Mouse (Mus musculus): ENCODE measurements at regions not wholly inside any gene's neighbourhood (a gene's known extent, or its start where the extent isn't known, plus 50 kb on each side); places are given as distances from the start of the nearest gene placed in this dataset.

- Histone ChIP-seq H3K4me1 (replicated peaks) (peaks cover 19% of the 10 kb centered on the region), H3K9me3 (no peaks in the 10 kb centered on the region), H3K36me3 (no peaks in the 10 kb centered on the region), H3K4me2 (no peak overlapping the region), H3K27ac (no peak overlapping the region), H3K9ac (replicated peaks) (no peak overlapping the region), H3K4me3 (replicated peaks) (no peak overlapping the region), H3K27me3 (peaks cover 15% of the 10 kb centered on the region; the same call in 1 of the 2 replicates)
- no peak for ATAC-seq (ENCODE audit: insufficient number of reproducible peaks, insufficient read depth, low FRiP score, low TSS enrichment, low read depth)
- WGBS: 78% methylated on average over 3 of the region's 3 CpGs
Observed at GRCm38 (mm10) chr1:184436387-184436786, 296.0 kb downstream of the Hlx start.

GRCm38 (mm10) chr1:184428612-184429011 is 303.8 kb downstream of the Hlx start:
- no peaks in the 10 kb centered on the region for H3K9me3 ChIP-seq
- H3K9ac ChIP-seq (replicated peaks): no peak overlapping the region
- H3K27ac ChIP-seq: no peak overlapping the region
- no peaks in the 10 kb centered on the region for H3K4me1 ChIP-seq (replicated peaks)
- no peak overlapping the region for H3K4me3 ChIP-seq (replicated peaks)
- no peak overlapping the region for H3K4me2 ChIP-seq
- H3K27me3 ChIP-seq: peaks cover 14% of the 10 kb centered on the region
- no peak for ATAC-seq (ENCODE audit: insufficient number of reproducible peaks, insufficient read depth, low FRiP score, low TSS enrichment, low read depth)
- 45% methylated on average over 8 of the region's 8 CpGs for WGBS
- H3K36me3 ChIP-seq: no peaks in the 10 kb centered on the region

- 82% methylated on average over 3 of the region's 3 CpGs for WGBS
- H3K4me2 ChIP-seq: no peak overlapping the region
- H3K36me3 ChIP-seq: no peaks in the 10 kb centered on the region
- H3K4me1 ChIP-seq (replicated peaks): no peaks in the 10 kb centered on the region
- no peak overlapping the region for H3K9ac ChIP-seq (replicated peaks)
- no peak overlapping the region for H3K4me3 ChIP-seq (replicated peaks)
- H3K9me3 ChIP-seq: no peaks in the 10 kb centered on the region
- no peak overlapping the region for H3K27ac ChIP-seq
- peaks cover 14% of the 10 kb centered on the region for H3K27me3 ChIP-seq
- ATAC-seq (ENCODE audit: insufficient number of reproducible peaks, insufficient read depth, low FRiP score, low TSS enrichment, low read depth): no peak
Observed at GRCm38 (mm10) chr1:184428035-184428434, 304.4 kb downstream of the Hlx start.

- Histone ChIP-seq H3K27ac (no peak overlapping the region), H3K36me3 (no peaks in the 10 kb centered on the region), H3K4me1 (replicated peaks) (no peaks in the 10 kb centered on the region), H3K27me3 (peaks cover 14% of the 10 kb centered on the region), H3K9me3 (no peaks in the 10 kb centered on the region), H3K4me2 (no peak overlapping the region), H3K9ac (replicated peaks) (no peak overlapping the region), H3K4me3 (replicated peaks) (no peak overlapping the region)
- no peak for ATAC-seq (ENCODE audit: insufficient number of reproducible peaks, insufficient read depth, low FRiP score, low TSS enrichment, low read depth)
- WGBS: 95% methylated on average over 1 of the region's 1 CpGs
Observed at GRCm38 (mm10) chr1:184425694-184426093, 306.7 kb downstream of the Hlx start.

- no peak overlapping the region for H3K9ac ChIP-seq (replicated peaks)
- no peak overlapping the region for H3K4me2 ChIP-seq
- H3K9me3 ChIP-seq: no peaks in the 10 kb centered on the region
- H3K4me1 ChIP-seq (replicated peaks): no peaks in the 10 kb centered on the region
- no peaks in the 10 kb centered on the region for H3K36me3 ChIP-seq
- WGBS: 83% methylated on average over 2 of the region's 2 CpGs
- no peak overlapping the region for H3K27ac ChIP-seq
- peaks cover 14% of the 10 kb centered on the region for H3K27me3 ChIP-seq
- ATAC-seq (ENCODE audit: insufficient number of reproducible peaks, insufficient read depth, low FRiP score, low TSS enrichment, low read depth): no peak
- H3K4me3 ChIP-seq (replicated peaks): no peak overlapping the region
Observed at GRCm38 (mm10) chr1:184424035-184424434, 308.4 kb downstream of the Hlx start.

GRCm38 (mm10) chr1:184412596-184412995 is 319.8 kb downstream of the Hlx start:
- Histone ChIP-seq H3K9ac (replicated peaks) (no peak overlapping the region), H3K27me3 (peaks cover 30% of the 10 kb centered on the region), H3K27ac (no peak overlapping the region), H3K4me2 (no peak overlapping the region), H3K4me3 (replicated peaks) (no peak overlapping the region), H3K4me1 (replicated peaks) (peaks cover 4% of the 10 kb centered on the region; the same call in 1 of the 2 replicates), H3K9me3 (no peaks in the 10 kb centered on the region), H3K36me3 (no peaks in the 10 kb centered on the region)
- no peak for ATAC-seq (ENCODE audit: insufficient number of reproducible peaks, insufficient read depth, low FRiP score, low TSS enrichment, low read depth)
- 57% methylated on average over 12 of the region's 12 CpGs for WGBS

GRCm38 (mm10) chr1:184411066-184411465 is 321.4 kb downstream of the Hlx start:
- no peaks in the 10 kb centered on the region for H3K9me3 ChIP-seq
- 44% methylated on average over 3 of the region's 3 CpGs for WGBS

GRCm38 (mm10) chr1:184409986-184410385 is 322.4 kb downstream of the Hlx start:
- WGBS: 69% methylated on average over 7 of the region's 7 CpGs
- Histone ChIP-seq H3K27ac (no peak overlapping the region), H3K9me3 (no peaks in the 10 kb centered on the region), H3K4me1 (replicated peaks) (peaks cover 4% of the 10 kb centered on the region; the same call in 1 of the 2 replicates), H3K9ac (replicated peaks) (no peak overlapping the region), H3K36me3 (no peaks in the 10 kb centered on the region), H3K27me3 (peaks cover 52% of the 10 kb centered on the region), H3K4me2 (no peak overlapping the region), H3K4me3 (replicated peaks) (no peak overlapping the region)
- no peak for ATAC-seq (ENCODE audit: insufficient number of reproducible peaks, insufficient read depth, low FRiP score, low TSS enrichment, low read depth)

More at GRCm38 (mm10) chr1:184411066-184411465, 321.4 kb downstream of the Hlx start:
- Histone ChIP-seq H3K4me3 (replicated peaks) (no peak overlapping the region), H3K36me3 (no peaks in the 10 kb centered on the region), H3K27ac (no peak overlapping the region), H3K4me1 (replicated peaks) (peaks cover 4% of the 10 kb centered on the region; the same call in 1 of the 2 replicates), H3K4me2 (no peak overlapping the region), H3K27me3 (peaks cover 42% of the 10 kb centered on the region), H3K9ac (replicated peaks) (no peak overlapping the region)
- no peak for ATAC-seq (ENCODE audit: insufficient number of reproducible peaks, insufficient read depth, low FRiP score, low TSS enrichment, low read depth)

GRCm38 (mm10) chr1:184402985-184403384 is 329.4 kb downstream of the Hlx start:
- Histone ChIP-seq H3K4me1 (replicated peaks) (no peaks in the 10 kb centered on the region), H3K27me3 (peaks cover 70% of the 10 kb centered on the region), H3K4me3 (replicated peaks) (no peak overlapping the region), H3K4me2 (no peak overlapping the region), H3K36me3 (no peaks in the 10 kb centered on the region), H3K9ac (replicated peaks) (no peak overlapping the region), H3K9me3 (no peaks in the 10 kb centered on the region), H3K27ac (no peak overlapping the region)
- WGBS: 28% methylated on average over 6 of the region's 6 CpGs
- peak; percentile 52; the same call in 1 of the 2 replicates for ATAC-seq (ENCODE audit: insufficient number of reproducible peaks, insufficient read depth, low FRiP score, low TSS enrichment, low read depth)

- Histone ChIP-seq H3K27ac (peak overlapping the region; percentile 56; the same call in 1 of the 2 replicates), H3K9ac (replicated peaks) (no peak overlapping the region), H3K36me3 (no peaks in the 10 kb centered on the region), H3K27me3 (peaks cover 33% of the 10 kb centered on the region), H3K9me3 (0 out of 2 replicates have a peak, but pooled peaks cover 3% of the 10 kb centered on the region), H3K4me2 (peak overlapping the region; percentile 32), H3K4me1 (replicated peaks) (peaks cover 13% of the 10 kb centered on the region; the same call in 1 of the 2 replicates), H3K4me3 (replicated peaks) (no peak overlapping the region)
- 48% methylated on average over 15 of the region's 15 CpGs for WGBS
- no peak for ATAC-seq (ENCODE audit: insufficient number of reproducible peaks, insufficient read depth, low FRiP score, low TSS enrichment, low read depth)
Observed at GRCm38 (mm10) chr1:184395215-184395614, 337.2 kb downstream of the Hlx start.

- H3K4me1 ChIP-seq (replicated peaks): peaks cover 13% of the 10 kb centered on the region; the same call in 1 of the 2 replicates
- peak overlapping the region; percentile 32 for H3K4me2 ChIP-seq
- no peaks in the 10 kb centered on the region for H3K36me3 ChIP-seq
- no peak overlapping the region for H3K9ac ChIP-seq (replicated peaks)
- H3K27me3 ChIP-seq: peaks cover 28% of the 10 kb centered on the region
- ATAC-seq (ENCODE audit: insufficient number of reproducible peaks, insufficient read depth, low FRiP score, low TSS enrichment, low read depth): peak; percentile 45; the same call in 1 of the 2 replicates
- 0 out of 2 replicates have a peak, but pooled peaks cover 3% of the 10 kb centered on the region for H3K9me3 ChIP-seq
- no peak overlapping the region for H3K4me3 ChIP-seq (replicated peaks)
- H3K27ac ChIP-seq: peak overlapping the region; percentile 56; the same call in 1 of the 2 replicates
- WGBS: 52% methylated on average over 12 of the region's 12 CpGs
Observed at GRCm38 (mm10) chr1:184394559-184395194, 337.7 kb downstream of the Hlx start.

Measured in limb, embryonic 12.5 days (tissue).